ENCODE assay signal across 17 mouse cellular contexts in the genomic region with DNA sequence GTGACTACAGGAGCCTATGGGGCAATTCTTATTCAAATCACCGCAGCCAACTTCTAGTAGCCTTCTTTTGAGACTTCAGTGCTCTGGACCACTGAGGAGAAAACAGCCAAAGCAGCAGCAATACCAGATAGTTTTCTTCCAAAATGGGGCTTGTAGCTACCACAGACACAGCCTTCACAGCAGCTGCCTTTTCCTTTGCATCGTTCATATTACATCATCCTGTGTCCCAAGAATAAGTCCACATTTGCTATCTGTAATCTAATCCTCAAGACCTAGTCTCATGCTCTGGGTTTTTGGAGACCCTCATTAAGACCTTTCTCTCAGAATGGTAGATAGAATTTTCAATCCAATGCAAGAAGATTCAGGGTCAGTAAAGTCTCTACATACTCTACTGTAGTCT.
A peak's percentile ranks its signal among the peaks of the same experiment; 100 is the strongest.
DNase-seq lines count a peak whose midpoint lies in the region; TF ChIP-seq lines count a peak whose summit lies in the region.
"Had no signal": no experiment of that assay in that cellular context is flagged by ENCODE, and none has a peak within 500 bp of the region (broad histone marks: within the 10 kb centered on the region; RNA-seq: fewer than 3 reads in every experiment).

No protein-coding gene starts in this region.

- DNase-seq in 3T3-L1 (ENCODE audit: low read depth, low spot score), result peak; percentile 21
- no peak for DNase-seq in cerebellum, adult 2 months
- no peak for DNase-seq in frontal cortex, postnatal 10 days (ENCODE audit: low spot score in 2 of 2)
- DNase-seq in hindbrain, embryonic 10.5 days (ENCODE audit: low spot score), result no peak
- DNase-seq: adrenal gland, adult 8-10 months; B cell, adult 2 months; cerebellum, adult 11-12 months; cerebellum, adult 8-10 months; cerebellum, adult 9-11 months; cerebellum, postnatal 36 days; embryo, embryonic 11 days had no signal

- 97% methylated on average over 2 of the region's 2 CpGs for WGBS in cerebellum, adult 2 months
- WGBS in hindbrain, embryonic 10.5 days, result 88% methylated on average over 2 of the region's 2 CpGs

- no peaks in the 10 kb centered on the region for H3K79me2 ChIP-seq in C2C12 (ENCODE audit: control insufficient read depth, insufficient read depth)

- H3ac ChIP-seq in C2C12 (ENCODE audit: control insufficient read depth, insufficient read length, low read depth), result no peak overlapping the region

- H3K79me3 ChIP-seq in C2C12 (ENCODE audit: low read depth), result no peaks in the 10 kb centered on the region

- H3K27ac ChIP-seq in embryonic fibroblast, embryonic 13.5 days (ENCODE audit: insufficient read depth, low read length), result peak overlapping the region; percentile 18; the same call in 1 of the 2 replicates
- H3K27ac ChIP-seq in cerebellum, adult 2 months (ENCODE audit: insufficient read depth, low read length), result no peak overlapping the region
- no peak overlapping the region for H3K27ac ChIP-seq in hindbrain, embryonic 10.5 days
- H3K27ac ChIP-seq: embryonic facial prominence, embryonic 12.5 days; embryonic facial prominence, embryonic 15.5 days; forebrain, embryonic 13.5 days; forebrain, embryonic 15.5 days had no signal

- no peak for TF ChIP-seq CTCF in C2C12 (IDR thresholded peaks at IDR 0.05; ENCODE audit: control insufficient read depth, insufficient read depth, insufficient read length)
- TF ChIP-seq CTCF in embryonic fibroblast, embryonic 13.5 days (IDR thresholded peaks at IDR 0.05; ENCODE audit: borderline replicate concordance, insufficient read depth, low read length), result no peak
- TF ChIP-seq CTCF in cerebellum, adult 2 months (IDR thresholded peaks at IDR 0.05; ENCODE audit: borderline replicate concordance, insufficient read depth, low read depth, low read length), result no peak

- H3K36me3 ChIP-seq in C2C12 (ENCODE audit: control insufficient read depth, insufficient read depth), result no peaks in the 10 kb centered on the region
- no peaks in the 10 kb centered on the region for H3K36me3 ChIP-seq in hindbrain, embryonic 10.5 days
- H3K36me3 ChIP-seq: embryonic facial prominence, embryonic 12.5 days; embryonic facial prominence, embryonic 15.5 days; forebrain, embryonic 15.5 days had no signal

- no peaks in the 10 kb centered on the region for H3K27me3 ChIP-seq in C2C12 (ENCODE audit: control insufficient read depth, insufficient read depth, insufficient read length)
- H3K27me3 ChIP-seq in cerebellum, adult 2 months (ENCODE audit: control insufficient read depth, insufficient read depth, low read length), result no peaks in the 10 kb centered on the region
- H3K27me3 ChIP-seq in hindbrain, embryonic 10.5 days (ENCODE audit: insufficient read depth, poor library complexity, severe bottlenecking), result no peaks in the 10 kb centered on the region
- H3K27me3 ChIP-seq: embryonic facial prominence, embryonic 12.5 days; embryonic facial prominence, embryonic 15.5 days; forebrain, embryonic 13.5 days; forebrain, embryonic 15.5 days had no signal

- H3K4me3 ChIP-seq in C2C12 (ENCODE audit: insufficient read depth, poor library complexity, severe bottlenecking), result no peak overlapping the region
- no peak overlapping the region for H3K4me3 ChIP-seq in embryonic fibroblast, embryonic 13.5 days (ENCODE audit: insufficient read depth, low read length)
- H3K4me3 ChIP-seq in cerebellum, adult 2 months (replicated peaks; ENCODE audit: insufficient read depth, low read depth, low read length), result no peak overlapping the region
- no peak overlapping the region for H3K4me3 ChIP-seq in hindbrain, embryonic 10.5 days
- H3K4me3 ChIP-seq: embryonic facial prominence, embryonic 12.5 days; embryonic facial prominence, embryonic 15.5 days; forebrain, embryonic 13.5 days; forebrain, embryonic 15.5 days had no signal

- H3K4me1 ChIP-seq in embryonic fibroblast, embryonic 13.5 days (ENCODE audit: control insufficient read depth, insufficient read depth, low read length), result no peaks in the 10 kb centered on the region; the same call in 1 of the 2 replicates
- H3K4me1 ChIP-seq in cerebellum, adult 2 months (ENCODE audit: control insufficient read depth, insufficient read depth, low read length), result no peaks in the 10 kb centered on the region
- no peaks in the 10 kb centered on the region for H3K4me1 ChIP-seq in hindbrain, embryonic 10.5 days (replicated peaks)
- H3K4me1 ChIP-seq: embryonic facial prominence, embryonic 12.5 days; embryonic facial prominence, embryonic 15.5 days; forebrain, embryonic 13.5 days; forebrain, embryonic 15.5 days had no signal

- TF ChIP-seq POLR2A in embryonic fibroblast, embryonic 13.5 days (IDR thresholded peaks at IDR 0.05; ENCODE audit: low read depth, low read length), result no peak
- no peak for TF ChIP-seq POLR2A in cerebellum, adult 2 months (IDR thresholded peaks at IDR 0.05; ENCODE audit: borderline replicate concordance, insufficient read depth, low read length)

- no peaks in the 10 kb centered on the region for H3K9me3 ChIP-seq in hindbrain, embryonic 10.5 days
- H3K9me3 ChIP-seq: embryonic facial prominence, embryonic 12.5 days; embryonic facial prominence, embryonic 15.5 days; forebrain, embryonic 13.5 days; forebrain, embryonic 15.5 days had no signal

TF ChIP-seq in C2C12, 6 proteins besides CTCF, POLR2A, EP300 and RAD21:
- TF ChIP-seq MYOD1 (IDR thresholded peaks at IDR 0.05; ENCODE audit: control insufficient read depth, insufficient read length, low read depth) (peak; percentile 12), MAX (IDR thresholded peaks at IDR 0.05) (no peak)
